Mouse (Mus musculus): ENCODE measurements around the gene Rwdd2a. TPM values are rescaled to one million over a fixed set of nuclear protein-coding genes. Genes with fewer than 3 reads are reported as not detected.
"Not testable (repeated sequence)": the region's sequence is repeated elsewhere in the genome, so short reads cannot be mapped to it uniquely, and the experiment has no call there.

Rwdd2a gene
- total RNA-seq, 2 experiments from 2014 or later: 0.58 to 0.76 TPM

DNA sequence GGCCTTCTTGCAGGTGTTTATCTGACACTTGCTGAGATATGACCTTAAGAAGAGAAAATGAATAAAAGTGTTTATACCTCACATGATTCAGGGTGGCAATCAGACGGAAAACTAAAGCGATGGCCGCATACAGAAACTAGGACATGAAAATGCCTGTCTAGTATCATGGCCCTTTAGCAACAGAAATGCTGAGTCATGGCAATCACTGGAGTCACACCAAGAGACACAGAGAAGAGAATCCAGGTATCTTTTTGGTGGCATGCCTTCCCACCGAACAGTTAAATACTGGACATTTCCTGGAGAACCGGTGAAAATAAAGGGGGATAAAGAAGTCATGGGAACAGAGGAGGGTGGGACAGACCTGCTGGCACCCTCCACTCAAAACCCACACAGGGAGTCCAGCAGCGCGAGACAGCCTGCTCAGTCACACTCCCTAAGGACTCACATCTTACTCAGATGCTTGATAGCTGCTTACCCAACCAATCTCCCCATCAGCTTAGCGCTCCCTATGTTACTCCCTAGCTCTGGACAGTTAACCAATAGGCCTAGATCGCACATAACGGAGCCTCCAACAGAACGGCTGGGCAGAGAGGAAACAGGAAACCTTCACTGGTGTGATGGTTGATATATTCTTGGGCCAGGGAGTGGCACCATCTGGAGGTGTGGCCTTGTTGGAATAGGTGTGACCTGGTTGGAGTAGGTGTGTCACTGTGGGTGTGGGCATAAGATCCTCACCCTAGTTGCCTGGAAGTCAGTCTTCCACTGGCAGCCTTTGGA, 15.4 kb downstream of the Rwdd2a start:
- intact Hi-C loops (cut with DNase I): loop anchor here (10.0 kb wide), 1 partner anchor 812 kb away; no protein-coding TSS in a partner anchor
- DNase-seq: no peak

DNA sequence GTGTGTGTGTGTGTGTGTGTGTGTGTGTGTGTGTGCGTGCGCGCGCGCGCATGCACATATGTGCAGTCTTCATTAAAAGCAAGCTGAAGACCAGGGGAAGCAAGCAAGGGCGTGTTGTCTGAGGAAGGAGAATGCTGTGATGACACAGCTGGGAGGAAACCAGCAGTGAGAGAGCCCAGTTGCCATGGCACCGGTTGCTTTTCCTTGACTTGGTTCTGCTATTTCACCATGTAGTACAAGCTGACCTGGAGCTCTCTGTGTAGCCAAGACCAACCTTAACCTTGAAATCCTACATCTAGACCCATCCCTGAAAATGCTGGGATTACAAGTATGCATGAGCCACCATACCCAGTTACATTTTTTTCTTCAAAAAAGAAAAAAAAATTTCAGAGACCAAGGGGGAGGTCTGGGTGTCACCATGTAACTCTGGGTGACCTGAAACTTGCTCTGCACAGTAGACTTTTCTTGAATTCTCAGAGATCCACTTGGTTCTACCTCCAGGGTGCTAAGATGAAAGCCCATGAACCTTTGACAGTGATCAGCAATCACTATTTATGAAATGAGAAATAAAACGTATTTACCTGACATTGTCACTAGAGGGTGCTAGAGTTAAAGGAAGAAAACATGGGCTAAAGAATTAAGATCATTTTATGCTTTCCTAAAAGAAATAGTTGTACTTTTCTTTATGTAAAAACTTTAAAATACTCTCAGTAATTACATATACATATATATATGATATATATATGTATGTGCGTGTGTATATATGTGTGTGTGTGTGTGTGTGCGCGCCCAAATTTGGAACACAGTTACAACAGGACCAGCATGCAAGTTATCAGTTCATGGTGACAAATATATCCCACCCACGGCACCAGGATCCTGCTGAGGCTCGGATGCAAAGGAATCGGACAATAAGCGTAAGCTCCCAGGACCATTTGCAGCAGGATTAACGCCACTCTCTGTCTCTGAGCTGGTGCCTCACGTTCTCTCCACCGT, 21.2 kb downstream of the Rwdd2a start:
- no peak for DNase-seq

DNA sequence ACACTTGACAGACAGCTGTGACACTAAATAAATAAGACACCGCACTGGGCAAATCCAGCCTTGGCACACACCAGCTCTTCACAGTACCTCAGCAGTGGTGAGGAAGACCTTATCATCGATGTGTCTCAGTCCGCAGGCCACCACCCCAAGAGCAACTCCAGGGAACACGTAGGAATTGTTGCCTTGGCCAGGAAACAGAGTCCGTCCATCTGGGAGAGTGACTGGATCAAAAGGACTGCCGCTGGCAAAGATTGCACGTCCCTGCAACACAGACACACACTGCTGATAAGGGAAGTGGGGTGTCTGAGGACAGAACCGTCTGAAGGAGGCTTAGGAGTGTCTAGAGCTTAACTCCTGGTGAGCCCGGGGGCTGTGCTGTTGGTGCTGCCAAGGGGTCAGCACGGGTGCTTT, 22.6 kb downstream of the Rwdd2a start:
- DNase-seq; intact Hi-C loops (cut with DNase I): not testable (repeated sequence)

More for the DNA sequence above, 21.2 kb downstream of the Rwdd2a start:
- intact Hi-C loops (cut with DNase I): loop anchor here (1.0 to 2.0 kb wide), 2 partner anchors 153 to 208 kb away; no protein-coding TSS in a partner anchor

DNA sequence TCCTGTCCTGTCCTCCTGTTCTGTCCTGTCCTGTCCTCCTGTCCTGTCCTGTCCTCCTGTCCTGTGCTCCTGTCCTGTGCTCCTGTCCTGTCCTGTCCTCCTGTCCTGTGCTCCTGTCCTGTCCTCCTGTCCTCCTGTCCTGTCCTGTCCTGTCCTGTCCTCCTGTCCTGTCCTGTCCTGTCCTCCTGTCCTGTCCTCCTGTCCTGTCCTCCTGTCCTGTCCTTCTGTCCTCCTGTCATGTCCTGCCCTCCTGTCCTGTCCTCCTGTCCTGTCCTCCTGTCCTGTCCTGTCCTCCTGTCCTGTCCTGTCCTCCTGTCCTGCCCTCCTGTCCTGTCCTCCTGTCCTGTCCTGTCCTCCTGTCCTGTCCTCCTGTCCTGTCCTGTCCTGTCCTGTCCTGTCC, 25.2 kb downstream of the Rwdd2a start:
- DNase-seq; intact Hi-C loops (cut with DNase I): not testable (repeated sequence)

DNA sequence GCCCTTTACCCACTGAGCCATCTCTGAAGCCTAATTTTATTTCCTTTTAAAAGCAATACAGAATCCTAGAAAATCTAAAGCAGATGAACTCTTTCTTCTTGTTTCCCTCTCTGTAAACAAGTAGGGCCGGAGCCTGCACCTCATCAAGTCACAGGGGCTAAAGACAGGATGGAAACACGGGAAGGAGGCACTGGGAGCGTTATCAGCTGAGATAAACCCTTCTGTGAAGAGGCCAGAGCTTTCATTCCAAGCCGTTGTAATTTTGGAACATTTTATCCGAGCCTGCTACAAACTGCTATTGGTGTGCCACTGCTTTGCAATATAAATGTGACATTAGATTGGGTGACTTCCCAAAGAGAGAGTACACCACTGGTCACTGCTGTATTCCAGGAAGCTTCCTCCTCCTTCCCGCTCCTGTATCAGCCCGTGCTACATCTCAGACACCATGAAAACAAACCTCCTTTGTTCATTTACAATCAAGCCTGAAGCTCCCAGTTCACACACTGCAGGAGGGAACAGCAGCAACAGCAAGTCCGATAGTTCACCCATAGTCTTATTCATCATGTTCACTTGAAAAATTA, 28.0 kb downstream of the Rwdd2a start:
- DNase-seq: no peak
- intact Hi-C loops (cut with DNase I): no loop called here

- intact Hi-C loops (cut with DNase I): no loop called here
- no peak for DNase-seq
Measured at GRCm38 (mm10) chr9:86605776-86606175, 34.0 kb downstream of the Rwdd2a start.

DNA sequence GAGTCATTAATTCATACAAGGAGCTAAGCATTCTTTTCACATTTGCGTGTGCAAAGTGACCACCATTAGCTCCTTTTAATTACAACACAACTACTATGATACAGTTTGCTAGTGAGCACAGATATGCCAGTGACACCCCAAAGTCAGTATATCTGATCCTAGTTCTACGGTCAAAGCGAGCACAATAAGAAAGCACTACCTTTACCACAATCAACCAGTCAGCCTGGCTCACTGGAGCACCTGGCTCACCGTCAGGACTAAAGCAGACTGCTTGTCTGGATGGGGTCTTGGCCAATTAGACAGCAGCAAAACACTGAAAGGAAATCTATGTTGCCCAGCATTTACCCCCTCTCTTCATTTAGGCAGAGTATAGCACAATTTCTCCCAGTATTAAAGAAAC, 40.3 kb downstream of the Rwdd2a start:
- intact Hi-C loops (cut with DNase I): no loop called here
- DNase-seq: no peak

DNA sequence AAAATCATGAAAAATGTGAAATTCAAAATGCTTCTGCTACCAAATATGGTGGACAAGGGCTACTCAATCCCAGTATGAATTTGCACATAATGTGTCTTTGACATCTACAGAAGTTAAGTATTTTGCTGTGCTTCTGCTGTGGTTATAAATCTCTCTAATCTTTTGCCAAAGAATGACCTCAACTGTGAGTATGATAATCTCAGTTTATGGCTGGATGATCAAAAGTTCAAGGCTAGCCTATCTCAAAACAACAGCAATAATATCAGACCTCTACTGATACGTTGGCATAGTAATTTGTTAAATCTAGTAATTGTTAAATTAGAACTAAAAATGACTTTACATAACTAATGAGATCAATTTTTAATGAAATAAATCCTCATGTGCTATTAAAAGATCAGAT, 44.0 kb downstream of the Rwdd2a start:
- DNase-seq: no peak

DNA sequence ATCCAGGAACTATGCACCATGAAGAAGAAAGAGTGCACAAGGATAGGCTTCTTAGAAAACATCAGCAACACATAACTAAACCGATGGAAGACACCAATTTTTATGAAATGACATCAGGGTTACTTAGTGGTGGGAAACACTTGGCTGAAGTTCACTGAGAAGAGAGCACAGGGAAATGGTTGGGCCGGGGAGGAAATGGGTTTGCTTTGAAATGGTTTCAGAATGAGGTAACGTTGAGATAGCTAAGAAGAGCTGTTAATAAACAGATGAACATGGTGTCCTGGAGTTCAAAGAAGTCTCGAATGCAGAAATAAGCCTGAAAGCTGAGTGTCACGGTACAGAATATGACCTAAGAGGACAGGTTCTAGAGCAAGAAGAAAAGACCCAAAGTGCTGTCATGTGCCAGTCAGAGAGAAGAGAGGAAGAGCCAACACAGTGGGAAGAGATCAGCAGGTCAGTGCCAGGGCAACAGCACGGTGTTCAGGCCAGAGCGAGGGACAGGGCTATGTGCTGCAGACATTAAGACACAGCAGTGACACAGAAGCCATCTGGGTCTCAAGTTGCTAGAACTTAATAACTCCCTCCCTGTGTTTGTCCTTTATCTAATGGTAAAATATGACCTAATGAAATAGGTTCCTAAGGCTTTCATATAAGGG, 46.2 kb downstream of the Rwdd2a start:
- DNase-seq: no peak
- intact Hi-C loops (cut with DNase I): no loop called here

More for the DNA sequence above, 44.0 kb downstream of the Rwdd2a start:
- intact Hi-C loops (cut with DNase I): no loop called here

DNA sequence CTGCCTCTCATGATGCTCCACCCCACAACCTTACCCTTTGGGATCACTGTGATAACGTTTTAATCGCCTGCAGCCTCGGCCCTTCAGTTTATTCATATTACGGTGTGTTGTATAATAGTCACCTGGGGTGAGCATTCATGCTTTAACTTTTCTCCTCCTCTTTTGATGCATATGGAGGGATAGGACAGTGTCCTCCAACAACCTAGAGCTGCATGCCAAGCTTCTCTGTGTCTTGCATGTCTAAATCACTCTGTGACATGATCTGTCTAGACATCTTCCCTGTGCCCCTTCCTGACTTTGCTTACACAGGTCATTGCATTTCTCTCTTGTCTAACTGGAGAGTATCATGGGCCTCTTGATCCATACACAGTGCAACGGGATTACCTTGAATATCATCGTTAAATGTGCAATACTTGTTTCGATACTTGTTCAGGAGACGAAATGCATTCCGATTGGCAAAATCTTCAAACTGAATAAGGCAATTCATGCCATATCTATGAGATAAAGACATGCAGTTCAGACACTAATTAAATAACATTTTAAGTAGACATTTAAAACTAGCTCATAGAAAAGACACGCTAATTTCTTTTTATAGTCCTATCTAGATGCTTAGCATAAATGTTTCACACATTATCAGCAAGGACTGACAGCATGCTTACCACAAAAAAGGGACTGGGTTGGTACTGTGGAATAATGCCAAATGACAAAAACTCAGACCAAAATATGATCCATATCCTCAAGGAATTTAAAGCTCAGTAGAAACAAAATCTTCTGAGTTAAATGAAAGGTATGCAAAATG, 47.7 kb downstream of the Rwdd2a start:
- intact Hi-C loops (cut with DNase I): no loop called here

GRCm38 (mm10) chr9:86622062-86622461, 50.3 kb downstream of the Rwdd2a start:
- intact Hi-C loops (cut with DNase I): no loop called here
- DNase-seq: no peak

More for the DNA sequence above, 47.7 kb downstream of the Rwdd2a start:
- DNase-seq: no peak

- intact Hi-C loops (cut with DNase I): no loop called here
Measured at GRCm38 (mm10) chr9:86624039-86624438, 52.2 kb downstream of the Rwdd2a start.

More at GRCm38 (mm10) chr9:86624039-86624438, 52.2 kb downstream of the Rwdd2a start:
- DNase-seq: no peak

Other genes with a start within 250 kb of the Rwdd2a start
- gene Ube2cbp, start 107.0 kb upstream of the Rwdd2a start, total RNA-seq (2021): 1 to 10 TPM; 1.5 to 1.9 TPM
- gene Dop1a, start 104.8 kb upstream of the Rwdd2a start, total RNA-seq (2021): 10 to 100 TPM; 17.7 to 19.2 TPM
- gene Pgm3, start 149 bp upstream of the Rwdd2a start, total RNA-seq (2021): 1 to 10 TPM; 7.2 to 7.8 TPM
- gene Me1, start 124.0 kb downstream of the Rwdd2a start, total RNA-seq (2021): 100 to 1,000 TPM; 112 to 114 TPM
- under 1 TPM; 0.27 to 0.42 TPM for gene Prss35, start 171.7 kb downstream of the Rwdd2a start, total RNA-seq (2021)